Mouse (Mus musculus) heart, embryonic 13.5 days (tissue): Measurements from ENCODE around the gene Cyp24a1. TPM values are rescaled to one million over a fixed set of nuclear protein-coding genes. Genes with fewer than 3 reads are reported as not detected.

Experiments
- ATAC-seq: fragments of 200-750 bp; cut with Nextera tagmentation; 2 replicates; pipeline ENCODE4 v1.8.0; 2017; ENCODE audit warnings: moderate TSS enrichment; ENCODE audit not compliant: insufficient number of reproducible peaks, low FRiP score, low TSS enrichment; ENCODE audit errors: extremely low read depth
- H3K27ac ChIP-seq: fragments of 300-500 bp; sonication (generic); replicated peaks from 2 replicates; pipeline ENCODE4 v1.5.1; 2015; ENCODE audit warnings: moderate library complexity, mild to moderate bottlenecking, inconsistent platforms
- H3K27me3 ChIP-seq: fragments of 300-500 bp; sonication (generic); replicated peaks from 2 replicates; pipeline ENCODE4 v1.6.1; 2015; ENCODE audit warnings: mild to moderate bottlenecking, inconsistent platforms
- H3K36me3 ChIP-seq: fragments of 300-500 bp; sonication (generic); 2 replicates; pipeline ENCODE4 v1.6.1; 2015; ENCODE audit warnings: mild to moderate bottlenecking, inconsistent platforms
- H3K4me1 ChIP-seq: fragments of 300-500 bp; sonication (generic); 2 replicates; pipeline ENCODE4 v1.6.1; 2015; ENCODE audit warnings: inconsistent platforms
- H3K4me2 ChIP-seq: fragments of 300-500 bp; sonication (generic); 2 replicates; pipeline ENCODE4 v1.6.1; 2015; ENCODE audit warnings: inconsistent platforms, mild to moderate bottlenecking, moderate library complexity
- H3K4me3 ChIP-seq: fragments of 300-500 bp; sonication (generic); 2 replicates; pipeline ENCODE4 v1.5.1; 2015; ENCODE audit warnings: moderate library complexity, mild to moderate bottlenecking, inconsistent platforms
- H3K9ac ChIP-seq: fragments of 300-500 bp; sonication (generic); 2 replicates; pipeline ENCODE4 v1.6.1; 2015; ENCODE audit warnings: inconsistent platforms, mild to moderate bottlenecking, moderate library complexity
- H3K9me3 ChIP-seq: fragments of 300-500 bp; sonication (generic); 2 replicates; pipeline ENCODE4 v1.6.1; 2016; ENCODE audit warnings: inconsistent platforms
- WGBS: fragments of 180-500 bp; shearing (Covaris S2); methylation state at CpG from one replicate; pipeline ENCODE4 v1.1.7; 2015; ENCODE audit warnings: mixed read lengths; 5-methylcytosine and 5-hydroxymethylcytosine counted together
- polyA plus RNA-seq: library from polyadenylated mRNA; unstranded; fragments of >200 nt; fragmentation: Nextera tagmentation; extraction: Ambion mirVana; gene quantifications from 2 replicates; pipeline ENCODE4 v1.2.1, GENCODE M21; 2015

Gene Cyp24a1
- not detected in 2 replicates for polyA plus RNA-seq

DNA sequence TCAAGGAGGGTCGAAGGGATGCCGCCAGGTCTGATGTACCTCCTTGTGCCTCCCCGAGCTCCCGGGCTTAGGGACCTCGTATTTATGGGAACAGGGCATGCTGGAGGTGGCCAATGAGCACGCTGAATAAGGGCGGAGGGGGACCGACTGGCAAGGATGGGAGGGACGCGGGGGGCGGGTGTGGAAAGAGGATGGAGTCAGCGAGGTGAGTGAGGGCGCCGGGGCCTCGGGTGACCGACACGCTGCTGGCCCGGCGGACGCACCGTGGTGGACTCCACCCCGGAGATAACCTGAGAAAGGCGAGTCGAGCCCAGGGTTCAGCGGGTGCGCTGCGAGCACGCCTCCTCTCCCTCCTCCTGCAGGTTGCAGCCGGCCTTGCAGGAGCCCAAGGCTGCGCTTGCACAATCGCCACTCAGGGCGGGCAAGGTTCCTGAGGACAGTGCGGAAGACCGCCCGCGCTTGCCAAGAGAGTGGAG is at the start of gene Cyp24a1:
Gene Cyp24a1 (minus strand): TSS at position 55 of the 476 bp plus-strand sequence.
- Histone ChIP-seq H3K36me3 (no peaks in the 10 kb centered on the region), H3K4me2 (peak within 1 kb of the TSS; percentile 56), H3K4me1 (peaks cover 15% of the 10 kb centered on the region), H3K27ac (no peak within 1 kb of the TSS), H3K9ac (no peak within 1 kb of the TSS), H3K4me3 (peak within 1 kb of the TSS; percentile 34), H3K27me3 (peaks cover 98% of the 10 kb centered on the region), H3K9me3 (no peaks in the 10 kb centered on the region)
- ATAC-seq, result no peak
- under 1% methylated on average over 36 of the region's 36 CpGs for WGBS

DNA sequence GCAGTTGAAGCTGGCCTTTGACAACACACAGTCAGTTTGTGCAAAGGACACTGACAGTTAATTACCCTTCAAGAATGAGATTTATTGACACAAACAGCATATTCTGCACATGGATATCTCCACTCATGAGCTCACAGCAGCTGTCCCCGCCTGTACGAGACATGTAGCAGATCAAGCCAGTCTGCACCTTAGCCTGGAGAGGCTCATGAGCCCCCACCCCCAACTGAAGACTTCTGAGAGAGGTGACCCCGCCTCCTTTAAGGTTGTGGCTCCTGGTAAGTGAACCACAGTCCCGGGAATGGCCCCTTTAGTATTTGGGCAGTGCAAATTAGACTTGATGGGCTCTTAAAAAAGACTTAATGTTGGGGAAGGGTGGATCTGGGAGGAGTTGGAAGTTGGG is 48.8 kb upstream of the Cyp24a1 start:
- no peak overlapping the region for H3K4me2 ChIP-seq
- WGBS, result 58% methylated on average over 4 of the region's 4 CpGs
- no peak overlapping the region for H3K27ac ChIP-seq
- no peaks in the 10 kb centered on the region for H3K36me3 ChIP-seq
- no peaks in the 10 kb centered on the region for H3K27me3 ChIP-seq
- peaks cover 18% of the 10 kb centered on the region for H3K4me1 ChIP-seq
- no peak for ATAC-seq
- H3K4me3 ChIP-seq, result no peak overlapping the region
- no peak overlapping the region for H3K9ac ChIP-seq
- no peaks in the 10 kb centered on the region for H3K9me3 ChIP-seq

DNA sequence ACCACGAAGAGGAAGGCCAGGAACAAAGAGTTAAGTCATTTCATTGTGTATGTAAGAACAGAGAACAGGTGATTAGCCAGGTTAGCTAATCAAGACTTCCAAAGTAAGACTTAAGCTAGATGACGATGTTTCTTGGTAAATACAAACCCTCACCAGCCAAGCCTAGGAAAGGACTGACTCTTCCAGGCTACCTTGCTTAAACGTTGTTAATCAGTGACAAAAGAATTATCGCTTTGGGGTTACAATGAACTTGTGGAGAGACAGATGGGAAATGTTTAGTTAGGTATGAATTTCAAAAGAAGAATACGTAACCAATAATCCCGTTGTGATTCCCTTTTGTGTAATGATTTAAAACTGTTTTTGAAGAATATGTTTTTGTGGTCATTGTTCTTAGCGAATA is 48.0 kb upstream of the Cyp24a1 start:
- H3K36me3 ChIP-seq, result no peaks in the 10 kb centered on the region
- no peak overlapping the region for H3K4me2 ChIP-seq
- WGBS, result 80% methylated on average over 7 of the region's 7 CpGs
- no peak overlapping the region for H3K4me3 ChIP-seq
- H3K9ac ChIP-seq, result no peak overlapping the region
- ATAC-seq, result no peak
- no peaks in the 10 kb centered on the region for H3K27me3 ChIP-seq
- no peaks in the 10 kb centered on the region for H3K9me3 ChIP-seq
- H3K4me1 ChIP-seq, result peaks cover 11% of the 10 kb centered on the region
- no peak overlapping the region for H3K27ac ChIP-seq

DNA sequence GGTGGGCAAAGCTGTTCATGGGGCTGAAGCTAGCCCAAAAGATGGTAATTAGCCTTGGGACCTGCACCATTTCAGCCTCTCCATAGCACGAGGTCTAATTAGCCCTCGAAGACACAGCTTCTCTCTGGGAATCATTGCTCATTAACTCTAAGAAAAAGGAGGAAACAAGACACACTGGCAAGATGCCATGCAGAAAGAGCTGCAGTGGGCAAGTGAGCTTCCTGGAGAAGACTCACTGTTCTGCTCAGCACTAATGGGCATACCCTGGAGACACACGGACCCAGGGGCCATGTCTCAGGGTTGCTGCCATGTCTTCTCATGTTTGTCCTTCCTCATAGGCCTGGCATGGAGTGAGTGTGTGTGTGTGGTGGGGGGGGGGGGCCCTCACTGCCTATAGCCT is 47.2 kb upstream of the Cyp24a1 start:
- H3K36me3 ChIP-seq, result no peaks in the 10 kb centered on the region
- no peaks in the 10 kb centered on the region for H3K9me3 ChIP-seq
- no peak overlapping the region for H3K4me3 ChIP-seq
- WGBS, result 72% methylated on average over 3 of the region's 3 CpGs
- no peaks in the 10 kb centered on the region for H3K27me3 ChIP-seq
- no peak for ATAC-seq
- H3K4me1 ChIP-seq, result peaks cover 11% of the 10 kb centered on the region
- no peak overlapping the region for H3K4me2 ChIP-seq
- no peak overlapping the region for H3K27ac ChIP-seq
- no peak overlapping the region for H3K9ac ChIP-seq

DNA sequence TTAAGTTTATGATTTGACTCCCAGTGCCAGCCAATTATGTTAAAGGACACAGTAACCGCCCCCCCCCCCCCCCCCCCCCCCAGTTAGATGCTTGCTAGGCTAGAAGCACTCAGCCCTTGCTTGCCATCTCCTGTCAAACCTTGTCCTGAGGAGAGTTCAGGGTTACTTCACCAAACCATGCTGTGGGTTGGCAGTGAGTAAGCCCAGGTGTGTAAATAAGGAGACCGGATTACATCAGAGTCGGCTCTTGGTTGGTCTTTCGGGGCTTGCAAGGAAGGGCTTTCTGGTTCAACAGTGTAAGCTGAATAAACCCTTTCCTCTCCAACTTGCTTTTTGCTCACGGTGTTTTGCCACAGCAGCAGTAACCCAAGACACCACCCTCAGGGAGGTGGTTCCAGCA is 46.7 kb upstream of the Cyp24a1 start:
- Histone ChIP-seq H3K9me3 (no peaks in the 10 kb centered on the region), H3K27ac (no peak overlapping the region), H3K9ac (no peak overlapping the region), H3K4me2 (no peak overlapping the region), H3K27me3 (no peaks in the 10 kb centered on the region), H3K4me1 (peaks cover 11% of the 10 kb centered on the region), H3K4me3 (no peak overlapping the region), H3K36me3 (no peaks in the 10 kb centered on the region)
- 79% methylated on average over 5 of the region's 5 CpGs for WGBS
- ATAC-seq, result no peak

DNA sequence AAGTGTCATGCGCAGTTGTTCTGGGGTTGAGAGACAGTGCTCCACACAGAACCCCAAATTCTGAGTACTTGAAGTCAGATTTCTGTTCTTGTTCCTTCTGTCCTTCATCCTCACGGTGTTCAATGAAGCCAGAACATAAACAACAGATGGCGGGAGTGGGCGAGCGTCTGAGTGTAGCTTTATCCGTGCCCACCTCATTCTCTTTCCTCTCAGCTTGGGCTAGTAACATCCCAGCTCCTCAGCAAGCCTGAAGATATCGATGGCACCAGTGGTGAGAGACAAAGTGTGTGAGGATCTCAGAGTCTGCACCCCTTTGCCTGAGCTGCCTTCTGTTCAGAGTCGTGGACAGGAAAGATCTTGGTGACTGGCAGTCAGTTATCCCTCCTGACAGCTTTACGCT is 42.3 kb upstream of the Cyp24a1 start:
- WGBS, result 81% methylated on average over 9 of the region's 9 CpGs
- Histone ChIP-seq H3K36me3 (no peaks in the 10 kb centered on the region), H3K27ac (no peak overlapping the region), H3K4me3 (no peak overlapping the region), H3K9me3 (no peaks in the 10 kb centered on the region), H3K4me1 (no peaks in the 10 kb centered on the region), H3K4me2 (no peak overlapping the region), H3K27me3 (no peaks in the 10 kb centered on the region), H3K9ac (no peak overlapping the region)
- no peak for ATAC-seq

DNA sequence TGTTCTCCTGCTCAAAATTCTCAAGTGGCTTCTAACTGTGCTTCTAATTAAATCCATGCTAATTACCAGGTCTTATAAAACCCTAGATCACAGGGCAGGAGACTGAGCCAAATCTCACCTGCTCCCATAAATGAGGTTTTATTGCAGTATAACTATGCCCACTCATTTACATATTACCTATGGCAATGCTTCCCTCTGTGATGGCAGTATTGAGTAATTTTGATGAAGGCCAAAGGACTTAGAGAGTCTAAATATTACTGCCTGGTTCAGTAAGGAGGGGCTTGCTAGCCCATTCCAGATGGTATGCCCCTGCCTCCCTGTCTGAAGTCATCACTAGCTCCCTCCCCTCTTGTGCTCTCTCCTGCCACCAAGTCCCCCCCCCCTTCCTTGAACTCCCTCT is 38.9 kb upstream of the Cyp24a1 start:
- H3K36me3 ChIP-seq, result no peaks in the 10 kb centered on the region
- H3K4me2 ChIP-seq, result no peak overlapping the region
- H3K4me3 ChIP-seq, result no peak overlapping the region
- no peak overlapping the region for H3K27ac ChIP-seq
- no peaks in the 10 kb centered on the region for H3K4me1 ChIP-seq
- H3K27me3 ChIP-seq, result no peaks in the 10 kb centered on the region; the same call in 1 of the 2 replicates
- no peak for ATAC-seq
- H3K9ac ChIP-seq, result no peak overlapping the region
- no peaks in the 10 kb centered on the region for H3K9me3 ChIP-seq

DNA sequence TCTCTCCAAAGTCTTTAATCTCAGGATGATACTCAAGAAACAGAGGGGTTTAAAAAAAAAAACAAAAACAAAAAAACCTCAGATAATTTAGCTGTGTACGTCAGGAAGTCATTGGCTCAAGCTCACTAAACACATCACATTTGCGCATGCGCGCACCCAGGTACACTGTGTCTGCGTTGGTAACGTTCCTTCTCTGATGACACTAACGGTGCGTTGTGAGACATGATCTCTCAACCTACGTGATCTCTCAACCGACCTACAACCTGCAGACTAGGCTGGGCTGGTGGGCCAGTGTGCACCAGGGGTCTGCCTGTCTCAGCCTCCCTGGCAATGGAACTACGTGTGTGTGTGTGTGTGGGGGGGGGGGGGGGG is 37.8 kb upstream of the Cyp24a1 start:
- WGBS, result 88% methylated on average over 11 of the region's 11 CpGs
- Histone ChIP-seq H3K9ac (no peak overlapping the region), H3K36me3 (no peaks in the 10 kb centered on the region), H3K27me3 (no peaks in the 10 kb centered on the region; the same call in 1 of the 2 replicates), H3K4me2 (no peak overlapping the region), H3K27ac (no peak overlapping the region), H3K9me3 (no peaks in the 10 kb centered on the region), H3K4me3 (no peak overlapping the region), H3K4me1 (no peaks in the 10 kb centered on the region)
- no peak for ATAC-seq

DNA sequence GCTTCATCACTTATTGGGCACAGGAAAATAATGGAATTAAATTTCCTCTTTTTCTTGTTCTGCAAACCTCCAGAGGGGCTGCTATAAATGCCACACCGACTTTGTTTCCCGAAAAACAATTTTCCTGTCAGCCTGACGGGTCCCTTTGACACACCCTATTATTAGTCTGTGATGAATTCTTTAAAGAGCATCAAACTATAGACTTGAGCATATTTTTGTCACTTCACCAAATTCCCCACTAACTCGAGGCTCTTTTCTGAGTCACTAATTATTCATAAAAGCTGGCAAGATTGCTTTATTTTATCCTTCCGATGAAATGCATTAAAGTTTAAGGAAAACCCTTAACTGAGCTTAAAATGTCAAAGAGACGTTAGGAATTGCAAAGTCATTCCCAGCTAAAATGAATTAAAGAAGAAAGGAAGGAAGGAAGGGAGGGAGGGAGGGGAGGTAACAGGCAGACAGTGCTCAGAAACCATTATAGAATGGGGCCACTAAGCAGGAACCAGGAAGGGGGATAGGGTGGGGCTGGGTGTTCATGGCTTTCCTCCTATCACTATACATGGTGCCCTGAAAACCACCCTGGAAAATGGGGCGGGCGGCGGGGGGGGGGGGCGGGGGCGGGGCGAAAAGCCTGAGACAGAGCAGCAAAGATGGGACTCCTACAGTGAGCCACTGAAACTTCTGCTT is 37.3 kb upstream of the Cyp24a1 start:
- ATAC-seq, result no peak
- Histone ChIP-seq H3K4me2 (no peak overlapping the region), H3K4me3 (no peak overlapping the region), H3K9me3 (no peaks in the 10 kb centered on the region), H3K27me3 (no peaks in the 10 kb centered on the region; the same call in 1 of the 2 replicates), H3K36me3 (no peaks in the 10 kb centered on the region), H3K27ac (no peak overlapping the region), H3K9ac (no peak overlapping the region), H3K4me1 (no peaks in the 10 kb centered on the region)
- 49% methylated on average over 8 of the region's 12 CpGs for WGBS

DNA sequence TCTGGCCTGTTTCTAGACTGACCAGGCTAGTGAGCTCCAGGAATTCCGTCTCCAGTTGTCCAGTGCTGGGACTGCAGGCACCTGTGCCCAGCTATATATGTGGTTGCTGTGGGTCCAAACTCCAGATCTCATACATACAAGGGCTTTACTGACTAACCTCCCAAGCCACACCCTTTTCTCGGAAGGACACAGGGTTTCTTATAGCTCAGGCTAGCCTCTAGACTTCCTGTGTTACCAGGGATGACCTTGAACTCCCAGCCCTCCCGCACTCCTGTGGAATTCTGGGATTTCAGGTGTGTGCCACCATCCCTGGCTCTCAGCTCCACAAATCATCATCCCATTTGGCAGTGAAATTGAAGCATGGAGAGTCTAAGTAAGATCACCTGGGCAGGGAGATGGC is 33.3 kb upstream of the Cyp24a1 start:
- H3K9me3 ChIP-seq, result no peaks in the 10 kb centered on the region
- H3K9ac ChIP-seq, result no peak overlapping the region
- no peaks in the 10 kb centered on the region for H3K36me3 ChIP-seq
- no peaks in the 10 kb centered on the region; the same call in 1 of the 2 replicates for H3K27me3 ChIP-seq
- H3K27ac ChIP-seq, result no peak overlapping the region
- H3K4me2 ChIP-seq, result no peak overlapping the region
- peaks cover 6% of the 10 kb centered on the region; the same call in 1 of the 2 replicates for H3K4me1 ChIP-seq
- no peak for ATAC-seq
- H3K4me3 ChIP-seq, result no peak overlapping the region
- WGBS, result 79% methylated on average over 3 of the region's 3 CpGs

DNA sequence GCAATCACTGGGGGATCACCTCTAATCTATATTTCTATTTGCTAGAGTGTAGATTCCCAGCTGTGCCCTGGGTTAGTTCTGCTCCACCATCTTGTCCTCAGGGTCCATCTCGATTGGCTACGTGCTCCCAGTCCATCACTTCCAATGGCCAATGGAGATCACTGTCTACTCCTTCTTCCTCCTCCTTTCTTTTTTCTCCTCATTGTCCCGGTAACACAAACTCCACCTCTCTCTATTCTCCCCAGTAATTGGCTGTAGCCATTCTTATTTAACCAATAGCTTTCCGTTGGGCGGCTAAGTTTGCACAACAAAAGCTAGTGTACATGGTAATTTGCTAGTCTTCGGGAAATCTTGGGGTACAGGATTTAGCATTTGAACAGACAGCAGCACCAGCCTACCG is 32.8 kb upstream of the Cyp24a1 start:
- no peak overlapping the region for H3K4me3 ChIP-seq
- ATAC-seq, result no peak
- no peak overlapping the region for H3K27ac ChIP-seq
- peaks cover 6% of the 10 kb centered on the region; the same call in 1 of the 2 replicates for H3K4me1 ChIP-seq
- H3K4me2 ChIP-seq, result no peak overlapping the region
- no peak overlapping the region for H3K9ac ChIP-seq
- no peaks in the 10 kb centered on the region for H3K36me3 ChIP-seq
- 84% methylated on average over 7 of the region's 7 CpGs for WGBS
- H3K9me3 ChIP-seq, result no peaks in the 10 kb centered on the region
- H3K27me3 ChIP-seq, result no peaks in the 10 kb centered on the region; the same call in 1 of the 2 replicates

DNA sequence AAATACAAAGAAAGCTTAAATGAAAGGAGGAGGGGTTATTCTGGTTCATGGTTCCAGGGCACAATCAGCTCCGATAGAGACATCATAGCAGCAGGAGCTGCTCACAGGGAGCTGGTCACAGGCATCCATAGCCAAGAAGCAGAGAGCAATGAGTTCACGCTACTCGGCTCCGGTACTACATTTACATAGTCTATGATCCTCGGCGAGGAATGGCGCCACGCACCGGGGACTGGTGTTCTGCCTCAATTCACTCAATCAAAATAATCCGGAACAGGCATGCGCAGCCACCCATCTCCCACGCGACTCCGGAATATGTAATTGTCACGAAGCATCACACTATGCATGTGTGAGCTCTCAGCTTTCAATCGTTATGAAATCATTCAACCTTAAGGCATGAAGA is 31.1 kb upstream of the Cyp24a1 start:
- no peaks in the 10 kb centered on the region for H3K36me3 ChIP-seq
- H3K4me1 ChIP-seq, result peaks cover 6% of the 10 kb centered on the region; the same call in 1 of the 2 replicates
- no peak overlapping the region for H3K4me2 ChIP-seq
- WGBS, result 84% methylated on average over 16 of the region's 16 CpGs
- no peaks in the 10 kb centered on the region for H3K9me3 ChIP-seq
- ATAC-seq, result no peak
- H3K27me3 ChIP-seq, result no peaks in the 10 kb centered on the region; the same call in 1 of the 2 replicates
- H3K27ac ChIP-seq, result no peak overlapping the region
- H3K9ac ChIP-seq, result no peak overlapping the region
- H3K4me3 ChIP-seq, result no peak overlapping the region
